Mouse (Mus musculus): ENCODE results near the gene Pln. TPM values are rescaled to one million over a fixed set of nuclear protein-coding genes. Genes with fewer than 3 reads are reported as not detected.

Gene Pln
- total RNA-seq, 1 experiment = not detected

GRCm38 (mm10) chr10:53347787-53348755 lies 10.6 kb downstream of the Pln start:
- H3K4me3 ChIP-seq (ENCODE audit: insufficient read depth in 1 of 2, low read depth in 1 of 2, low read length in 2 of 2, poor library complexity in 1 of 2, severe bottlenecking in 1 of 2) = no peak overlapping the region
- H3K27ac ChIP-seq (ENCODE audit: insufficient read depth, low read depth, low read length, poor library complexity, severe bottlenecking) = no peak overlapping the region
- H3K36me3 ChIP-seq (ENCODE audit: control insufficient read depth, insufficient read depth, low read length, poor library complexity, severe bottlenecking) = no peaks in the 10 kb centered on the region
- DNase-seq (ENCODE audit: low read depth, low spot score) = peak; percentile 63
- no peaks in the 10 kb centered on the region for H3K9me3 ChIP-seq (ENCODE audit: control insufficient read depth, insufficient read depth, low read depth, low read length)
- in situ Hi-C loops (cut with MboI; ENCODE audit: low sequenced_read_pairs in 2 of 2, unreplicated experiment in 2 of 2) = loop anchor here in 1 of 2 experiments (10.0 to 25.0 kb wide), 2 partner anchors 177 to 236 kb away; no protein-coding TSS in a partner anchor
- peak; percentile 98 for TF ChIP-seq ZC3H11A (IDR thresholded peaks at IDR 0.05; ENCODE audit: borderline replicate concordance, low read depth, low read length)
- peak; percentile 92 for TF ChIP-seq ZNF384 (IDR thresholded peaks at IDR 0.05; ENCODE audit: low read depth, low read length)
- TF ChIP-seq MAFK (IDR thresholded peaks at IDR 0.05; ENCODE audit: insufficient read depth, low read depth, low read length) = no peak
- H3K9ac ChIP-seq (ENCODE audit: insufficient read depth, low read depth, low read length, poor library complexity, severe bottlenecking) = no peak overlapping the region
- no peaks in the 10 kb centered on the region for H3K4me1 ChIP-seq (ENCODE audit: control insufficient read depth in 2 of 2, insufficient read depth in 2 of 2, low read length in 2 of 2, poor library complexity in 1 of 2)

- Histone ChIP-seq H3K27ac (ENCODE audit: insufficient read depth, low read depth, low read length, poor library complexity, severe bottlenecking) (no peak overlapping the region), H3K4me1 (ENCODE audit: control insufficient read depth in 2 of 2, insufficient read depth in 2 of 2, low read length in 2 of 2, poor library complexity in 1 of 2) (no peaks in the 10 kb centered on the region), H3K36me3 (ENCODE audit: control insufficient read depth, insufficient read depth, low read length, poor library complexity, severe bottlenecking) (no peaks in the 10 kb centered on the region), H3K4me3 (ENCODE audit: insufficient read depth in 1 of 2, low read depth in 1 of 2, low read length in 2 of 2, poor library complexity in 1 of 2, severe bottlenecking in 1 of 2) (no peak overlapping the region), H3K9ac (ENCODE audit: insufficient read depth, low read depth, low read length, poor library complexity, severe bottlenecking) (no peak overlapping the region), H3K9me3 (ENCODE audit: control insufficient read depth, insufficient read depth, low read depth, low read length) (no peaks in the 10 kb centered on the region)
- in situ Hi-C loops (cut with MboI; ENCODE audit: low sequenced_read_pairs in 2 of 2, unreplicated experiment in 2 of 2) = loop anchor here in 1 of 2 experiments (10.0 to 25.0 kb wide), 2 partner anchors 176 to 237 kb away; no protein-coding TSS in a partner anchor
- TF ChIP-seq HCFC1 (IDR thresholded peaks at IDR 0.05; ENCODE audit: borderline replicate concordance, insufficient read depth, low read length) (no peak), CHD2 (IDR thresholded peaks at IDR 0.05; ENCODE audit: low read depth, low read length) (no peak), MAFK (IDR thresholded peaks at IDR 0.05; ENCODE audit: insufficient read depth, low read depth, low read length) (no peak), ZC3H11A (IDR thresholded peaks at IDR 0.05; ENCODE audit: borderline replicate concordance, low read depth, low read length) (no peak), ZNF384 (IDR thresholded peaks at IDR 0.05; ENCODE audit: low read depth, low read length) (no peak)
- no peak for DNase-seq (ENCODE audit: low read depth, low spot score)
Observed at GRCm38 (mm10) chr10:53349254-53349653, 11.8 kb downstream of the Pln start.

- TF ChIP-seq HCFC1 (IDR thresholded peaks at IDR 0.05; ENCODE audit: borderline replicate concordance, insufficient read depth, low read length) = no peak
- no peak for TF ChIP-seq ZC3H11A (IDR thresholded peaks at IDR 0.05; ENCODE audit: borderline replicate concordance, low read depth, low read length)
- TF ChIP-seq CHD2 (IDR thresholded peaks at IDR 0.05; ENCODE audit: low read depth, low read length) = no peak
- no peak for TF ChIP-seq ZNF384 (IDR thresholded peaks at IDR 0.05; ENCODE audit: low read depth, low read length)
- TF ChIP-seq MAFK (IDR thresholded peaks at IDR 0.05; ENCODE audit: insufficient read depth, low read depth, low read length) = no peak
- H3K4me1 ChIP-seq (ENCODE audit: control insufficient read depth in 2 of 2, insufficient read depth in 2 of 2, low read length in 2 of 2, poor library complexity in 1 of 2) = no peaks in the 10 kb centered on the region
- DNase-seq (ENCODE audit: low read depth, low spot score) = no peak
- no peak overlapping the region for H3K27ac ChIP-seq (ENCODE audit: insufficient read depth, low read depth, low read length, poor library complexity, severe bottlenecking)
- H3K9me3 ChIP-seq (ENCODE audit: control insufficient read depth, insufficient read depth, low read depth, low read length) = no peaks in the 10 kb centered on the region
- no peak overlapping the region for H3K4me3 ChIP-seq (ENCODE audit: insufficient read depth in 1 of 2, low read depth in 1 of 2, low read length in 2 of 2, poor library complexity in 1 of 2, severe bottlenecking in 1 of 2)
- in situ Hi-C loops (cut with MboI; ENCODE audit: low sequenced_read_pairs in 2 of 2, unreplicated experiment in 2 of 2) = loop anchor here in 1 of 2 experiments (5.0 to 25.0 kb wide), 2 partner anchors 159 to 434 kb away; no protein-coding TSS in a partner anchor
- no peak overlapping the region for H3K9ac ChIP-seq (ENCODE audit: insufficient read depth, low read depth, low read length, poor library complexity, severe bottlenecking)
- H3K36me3 ChIP-seq (ENCODE audit: control insufficient read depth, insufficient read depth, low read length, poor library complexity, severe bottlenecking) = no peaks in the 10 kb centered on the region
Observed at GRCm38 (mm10) chr10:53353665-53354064, 16.2 kb downstream of the Pln start.

GRCm38 (mm10) chr10:53359016-53359415 lies 21.5 kb downstream of the Pln start:
- H3K9me3 ChIP-seq (ENCODE audit: control insufficient read depth, insufficient read depth, low read depth, low read length) = no peaks in the 10 kb centered on the region
- H3K36me3 ChIP-seq (ENCODE audit: control insufficient read depth, insufficient read depth, low read length, poor library complexity, severe bottlenecking) = no peaks in the 10 kb centered on the region
- no peak overlapping the region for H3K4me3 ChIP-seq (ENCODE audit: insufficient read depth in 1 of 2, low read depth in 1 of 2, low read length in 2 of 2, poor library complexity in 1 of 2, severe bottlenecking in 1 of 2)
- DNase-seq (ENCODE audit: low read depth, low spot score) = no peak
- H3K9ac ChIP-seq (ENCODE audit: insufficient read depth, low read depth, low read length, poor library complexity, severe bottlenecking) = no peak overlapping the region
- no peak for TF ChIP-seq HCFC1 (IDR thresholded peaks at IDR 0.05; ENCODE audit: borderline replicate concordance, insufficient read depth, low read length)
- no peaks in the 10 kb centered on the region for H3K4me1 ChIP-seq (ENCODE audit: control insufficient read depth in 2 of 2, insufficient read depth in 2 of 2, low read length in 2 of 2, poor library complexity in 1 of 2)
- in situ Hi-C loops (cut with MboI; ENCODE audit: low sequenced_read_pairs in 2 of 2, unreplicated experiment in 2 of 2) = loop anchor here in 1 of 2 experiments (25.0 kb wide), 1 partner anchor 428 kb away; no protein-coding TSS in a partner anchor
- H3K27ac ChIP-seq (ENCODE audit: insufficient read depth, low read depth, low read length, poor library complexity, severe bottlenecking) = no peak overlapping the region
